Mouse (Mus musculus): ENCODE measurements around the gene Vwce.

DNA sequence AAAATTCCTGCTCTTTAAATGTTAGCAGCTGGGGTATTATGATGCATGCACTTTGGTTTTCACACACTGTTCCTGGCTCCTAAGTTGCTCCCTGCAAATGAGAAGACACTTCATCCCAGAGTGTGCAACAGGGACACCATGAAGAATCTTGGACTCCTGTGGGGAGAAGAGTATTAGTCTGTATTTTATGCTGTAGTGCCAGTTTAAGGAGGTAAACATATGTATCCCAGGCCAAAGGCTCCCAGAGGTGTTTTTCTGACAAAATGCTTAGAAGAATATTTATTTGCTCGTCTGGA is 44.7 kb downstream of the Vwce start:
- TF ChIP-seq CTCF (IDR thresholded peaks at IDR 0.05; ENCODE audit: extremely low read depth, insufficient read length, insufficient replicate concordance, low read depth, low read length) (no peak), POLR2A (IDR thresholded peaks at IDR 0.05; ENCODE audit: low read depth, low read length) (no peak)
